Mouse (Mus musculus) heart, postnatal 0 days (tissue): ENCODE results near the gene Cmtr1.

Experiments used
- CTCF ChIP-seq: IDR thresholded peaks from 2 replicates; pipeline ENCODE4 v1.5.1; 2016; ENCODE audit warnings: antibody characterized with exemption, control low read depth, low read depth
- EP300 ChIP-seq: IDR thresholded peaks from 2 replicates; pipeline ENCODE4 v1.6.1; 2016; ENCODE audit warnings: antibody characterized with exemption, low read depth

DNA sequence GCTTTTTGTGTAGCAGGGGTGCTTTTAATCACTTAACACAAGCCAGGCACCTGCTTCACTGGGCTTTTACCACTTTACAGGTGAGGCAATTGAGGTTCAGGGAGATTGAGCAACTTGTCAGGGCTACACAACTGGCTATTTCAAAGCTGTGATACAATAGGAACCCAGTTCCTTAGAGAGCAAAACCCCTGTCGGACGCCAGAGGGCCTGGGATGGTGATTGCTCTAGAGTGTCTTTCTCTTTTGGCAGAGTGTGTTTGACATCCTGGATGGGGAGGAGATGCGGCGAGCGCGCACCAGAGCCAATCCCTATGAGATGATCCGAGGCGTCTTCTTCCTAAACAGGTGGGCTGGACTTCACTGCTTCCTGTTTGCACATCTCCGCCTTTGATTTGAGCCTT lies 21.3 kb downstream of the Cmtr1 start:
- TF ChIP-seq CTCF = no peak
- no peak for TF ChIP-seq EP300
